Mouse (Mus musculus) brain, embryonic 14.5 days (tissue): ENCODE results near the gene Rnf145. TPM values are rescaled to one million over a fixed set of nuclear protein-coding genes. Genes with fewer than 3 reads are reported as not detected.

Source experiments
- DNase-seq: peaks from one replicate; pipeline ENCODE4 v3.0.0-alpha.2; 2011; ENCODE audit warnings: low read depth
- CTCF ChIP-seq: fragments of 200-500 bp; IDR thresholded peaks from 2 replicates; pipeline ENCODE4 v1.5.1; 2012; ENCODE audit warnings: inconsistent platforms, mild to moderate bottlenecking, moderate library complexity, borderline replicate concordance; ENCODE audit not compliant: insufficient read depth, insufficient read length; ENCODE audit errors: extremely low read depth
- POLR2A ChIP-seq: fragments of 200-500 bp; IDR thresholded peaks from 2 replicates; pipeline ENCODE4 v1.6.1; 2012; ENCODE audit warnings: mild to moderate bottlenecking, inconsistent platforms, borderline replicate concordance; ENCODE audit not compliant: poor library complexity, insufficient read depth, insufficient read length, severe bottlenecking; ENCODE audit errors: extremely low read depth
- polyA plus RNA-seq: library from polyadenylated mRNA; depleted of rRNA; stranded (reverse); fragments of >200 nt; gene quantifications from 2 replicates; pipeline ENCODE4 v1.2.3, GENCODE M21; 2012

Rnf145 gene
- polyA plus RNA-seq, 1 experiment = 179 TPM

DNA sequence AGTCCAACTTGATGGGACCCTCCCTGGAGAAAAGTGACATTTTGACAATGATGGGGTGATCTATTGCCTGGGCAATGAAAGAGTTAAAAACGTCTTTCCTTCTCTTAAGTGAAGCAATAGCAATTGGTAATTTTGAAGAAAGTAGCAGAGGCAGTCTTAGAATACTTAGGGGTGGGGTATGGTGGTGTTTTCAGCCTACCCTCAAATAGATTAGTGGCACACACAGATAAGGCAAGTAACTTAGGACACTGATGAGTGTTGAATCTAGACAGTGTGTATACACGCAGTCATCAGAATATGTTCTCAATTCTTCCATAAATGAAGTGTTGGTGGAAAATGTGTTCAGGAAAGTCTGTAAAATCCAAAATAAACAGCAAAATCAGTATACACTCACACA, 5.7 kb upstream of the Rnf145 start:
- TF ChIP-seq POLR2A = no peak
- TF ChIP-seq CTCF = no peak
- no peak for DNase-seq

DNA sequence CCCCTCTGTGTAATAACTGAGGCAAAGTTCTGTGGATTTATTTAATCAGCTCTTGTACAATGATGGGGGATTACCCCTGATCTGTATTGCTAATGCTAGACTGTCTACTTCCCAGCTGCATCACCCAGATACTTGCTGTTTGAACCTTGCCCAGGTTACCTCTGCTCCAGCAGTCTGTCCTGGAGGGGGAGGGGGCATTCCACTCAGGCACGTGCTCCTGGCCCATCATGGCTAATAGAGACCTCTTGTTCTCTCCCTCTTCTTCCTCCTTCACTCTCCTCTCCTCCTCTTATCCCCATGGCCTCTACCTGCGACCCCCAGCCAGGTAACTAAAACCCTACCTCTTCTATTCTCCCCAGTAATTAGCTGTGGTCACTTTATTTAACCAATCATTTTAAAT, 4.1 kb upstream of the Rnf145 start:
- TF ChIP-seq POLR2A (no peak), CTCF (no peak)
- DNase-seq = no peak

- DNase-seq = no peak
- no peak for TF ChIP-seq POLR2A
- TF ChIP-seq CTCF = no peak
These were observed 2.4 kb upstream of the Rnf145 start for GRCm38 (mm10) chr11:44516362-44516761.

GRCm38 (mm10) chr11:44517561-44518280, 1.0 kb upstream of the Rnf145 start:
- TF ChIP-seq CTCF = no peak
- no peak for TF ChIP-seq POLR2A
- peak; percentile 32 for DNase-seq

DNA sequence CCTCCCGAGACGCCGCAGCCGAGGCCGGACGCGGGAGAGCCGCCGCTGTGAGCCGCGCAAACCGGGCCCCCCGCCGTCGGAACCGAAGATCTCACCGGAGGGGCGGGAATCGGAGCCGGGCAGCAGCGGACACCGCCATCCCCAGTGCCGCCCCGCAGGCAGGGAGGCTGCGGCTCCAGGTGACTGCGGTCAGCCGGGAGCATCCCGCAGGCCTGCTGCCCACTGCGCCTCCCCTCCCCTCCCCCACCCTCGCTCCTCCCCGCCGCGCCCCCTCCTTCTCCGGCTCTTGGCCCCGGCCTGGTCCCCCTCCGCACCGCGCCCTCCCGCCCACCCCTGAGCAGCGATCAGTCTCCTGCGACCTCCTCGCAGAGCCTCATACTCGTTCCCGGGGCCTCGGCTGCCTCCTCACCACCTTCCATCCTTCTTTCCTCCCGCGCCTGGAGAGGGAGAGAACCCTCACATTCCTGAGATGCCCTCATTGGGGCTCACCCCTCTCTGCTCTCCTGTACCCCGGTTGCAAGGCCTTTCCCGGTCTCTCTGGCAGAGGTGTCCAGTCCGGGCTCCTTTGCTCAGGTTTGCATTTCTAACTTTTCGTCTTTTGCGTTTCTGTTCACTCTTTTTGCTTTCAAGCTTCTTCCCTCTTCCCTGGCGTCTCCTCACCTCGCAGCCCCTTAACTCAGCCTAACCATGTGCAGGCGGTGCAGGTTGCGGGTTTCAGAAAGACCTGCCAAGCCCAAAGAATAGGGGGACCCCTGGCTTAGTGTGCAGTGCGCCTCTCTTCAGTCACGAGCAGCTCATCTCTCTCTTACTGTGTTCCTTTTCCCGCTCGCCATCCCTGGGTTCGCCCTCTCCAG, 559 bp downstream of the Rnf145 start:
- no peak for TF ChIP-seq POLR2A
- no peak for TF ChIP-seq CTCF
- DNase-seq = peak; percentile 61

GRCm38 (mm10) chr11:44519950-44520761, 1.4 kb downstream of the Rnf145 start:
- TF ChIP-seq CTCF (no peak), POLR2A (peak; percentile 30; the same call in 1 of the 2 replicates)
- DNase-seq = peak; percentile 92

- TF ChIP-seq CTCF (no peak), POLR2A (no peak)
- DNase-seq = no peak
These were observed 3.8 kb downstream of the Rnf145 start for GRCm38 (mm10) chr11:44522594-44522993.

GRCm38 (mm10) chr11:44525765-44526164, 7.0 kb downstream of the Rnf145 start:
- TF ChIP-seq CTCF (peak; percentile 29; the same call in 1 of the 2 replicates), POLR2A (no peak)
- DNase-seq = no peak

DNA sequence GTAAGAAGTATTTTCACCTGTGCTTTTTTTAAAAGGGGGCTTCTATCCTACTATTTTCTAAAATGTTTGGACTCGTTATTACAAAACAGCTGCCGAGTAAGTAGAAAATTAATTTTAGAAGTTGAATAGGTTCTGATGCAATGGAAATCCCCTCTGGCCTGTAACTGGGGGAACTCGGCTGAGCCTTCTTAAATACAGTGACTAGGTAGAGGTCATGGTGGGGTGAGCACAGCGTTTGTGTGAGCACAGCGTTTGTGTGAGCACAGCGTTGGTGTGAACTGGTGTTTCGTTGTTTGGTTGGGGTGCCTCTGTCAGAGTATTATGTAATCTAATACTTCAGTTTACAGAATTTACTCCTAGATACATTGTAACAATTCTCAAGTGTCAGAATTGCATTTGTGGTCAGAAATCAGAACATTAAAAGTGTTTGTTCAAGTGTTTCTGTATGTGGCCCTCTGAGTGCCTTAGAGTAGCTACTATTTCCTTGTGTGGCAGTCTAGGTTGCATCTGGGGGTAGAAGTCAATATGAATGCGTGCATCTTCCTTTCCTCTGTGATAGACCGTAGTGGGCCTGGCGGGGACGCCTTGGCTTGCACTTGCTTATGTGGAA, 8.0 kb downstream of the Rnf145 start:
- no peak for DNase-seq
- no peak for TF ChIP-seq POLR2A

GRCm38 (mm10) chr11:44528560-44529199, 9.9 kb downstream of the Rnf145 start:
- DNase-seq = no peak
- no peak for TF ChIP-seq POLR2A
- TF ChIP-seq CTCF = no peak
